Mouse (Mus musculus): ENCODE measurements around the gene Pitpnm1. TPM values are rescaled to one million over a fixed set of nuclear protein-coding genes. Genes with fewer than 3 reads are reported as not detected.

Gene Pitpnm1
- polyA plus RNA-seq, 1 experiment from 2014 or later: 18.9 TPM

DNA sequence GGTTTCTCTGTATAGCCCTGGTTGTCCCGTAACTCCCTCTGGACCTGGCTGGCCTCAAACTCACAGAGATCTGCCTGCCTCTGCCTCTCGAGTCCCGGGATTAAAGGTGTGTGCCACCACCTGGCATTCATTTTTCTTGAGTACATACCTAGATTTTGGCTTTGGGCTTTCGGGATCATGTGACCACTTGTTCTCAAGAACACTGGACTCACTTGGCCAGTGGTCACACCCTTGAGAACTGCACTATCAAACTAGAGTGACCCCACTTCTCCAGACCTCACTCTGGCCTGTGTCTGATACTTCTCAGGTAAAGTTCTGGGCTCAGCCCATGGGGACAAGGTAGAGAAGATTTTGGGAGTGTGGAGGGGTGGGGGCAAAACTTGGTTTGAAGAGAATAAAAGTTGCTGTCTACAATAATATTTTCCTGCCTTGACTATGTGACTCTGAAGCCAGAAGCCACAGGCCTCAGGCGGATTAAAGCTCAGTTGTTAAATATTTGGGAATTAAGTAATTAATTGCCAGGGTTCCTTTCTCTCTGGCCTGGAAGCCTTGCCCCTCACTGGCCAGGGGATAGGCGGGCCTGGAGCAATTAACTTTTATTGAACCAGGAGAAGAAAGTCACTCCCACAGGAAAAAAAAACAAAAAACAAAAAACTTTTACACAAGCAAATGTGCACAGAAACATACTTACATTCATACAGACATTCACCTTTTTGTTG is 26.9 kb upstream of the Pitpnm1 start:
- WGBS: 80% methylated on average over 6 of the region's 6 CpGs
- no peak overlapping the region for H3K9ac ChIP-seq (replicated peaks; ENCODE audit: low read depth)
- no peak for TF ChIP-seq CTCF (IDR thresholded peaks at IDR 0.05)
- H3K36me3 ChIP-seq (ENCODE audit: insufficient read depth, low read length): no peaks in the 10 kb centered on the region
- H3K27ac ChIP-seq (ENCODE audit: low read length): no peak overlapping the region
- no peak overlapping the region for H3K4me2 ChIP-seq (replicated peaks; ENCODE audit: low read depth, low read length)
- no peaks in the 10 kb centered on the region for H3K27me3 ChIP-seq (replicated peaks; ENCODE audit: insufficient read depth, low read length)
- no peaks in the 10 kb centered on the region for H3K4me1 ChIP-seq (ENCODE audit: insufficient read depth, low read depth, low read length)
- no peak for DNase-seq (ENCODE audit: low spot score)
- no peak overlapping the region for H3K4me3 ChIP-seq (ENCODE audit: low read depth, low read length)
- H3K9me3 ChIP-seq (ENCODE audit: low read length): no peaks in the 10 kb centered on the region
- ATAC-seq: no peak

DNA sequence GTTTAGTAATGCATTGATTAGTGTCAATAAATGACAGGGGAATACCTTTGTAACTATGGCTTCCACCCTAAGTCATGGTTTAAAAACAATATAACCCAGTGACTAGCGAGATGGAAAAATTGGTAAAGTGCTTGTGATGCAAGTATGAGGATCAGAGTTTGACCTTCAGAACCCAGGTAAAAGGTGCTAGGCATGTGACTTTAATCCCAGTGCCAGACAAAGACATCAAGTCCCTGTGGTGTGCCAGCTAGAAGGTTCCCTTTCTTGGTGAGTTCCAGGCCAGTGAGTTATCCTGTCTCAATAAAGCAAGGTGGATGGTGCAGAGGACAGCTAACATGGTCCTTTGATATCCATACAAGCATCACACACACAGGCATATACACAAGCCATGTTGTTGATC is 24.3 kb upstream of the Pitpnm1 start:
- Histone ChIP-seq H3K9me3 (ENCODE audit: low read length) (no peaks in the 10 kb centered on the region), H3K4me2 (replicated peaks; ENCODE audit: low read depth, low read length) (no peak overlapping the region), H3K9ac (replicated peaks; ENCODE audit: low read depth) (no peak overlapping the region), H3K4me3 (ENCODE audit: low read depth, low read length) (no peak overlapping the region), H3K27ac (ENCODE audit: low read length) (no peak overlapping the region), H3K27me3 (replicated peaks; ENCODE audit: insufficient read depth, low read length) (no peaks in the 10 kb centered on the region), H3K36me3 (ENCODE audit: insufficient read depth, low read length) (no peaks in the 10 kb centered on the region), H3K4me1 (ENCODE audit: insufficient read depth, low read depth, low read length) (no peaks in the 10 kb centered on the region)
- ATAC-seq (no peak), DNase-seq (ENCODE audit: low spot score) (no peak)
- WGBS: 85% methylated on average over 1 of the region's 1 CpGs
- no peak for TF ChIP-seq EP300 (IDR thresholded peaks at IDR 0.05)
- TF ChIP-seq CTCF (IDR thresholded peaks at IDR 0.05): no peak

DNA sequence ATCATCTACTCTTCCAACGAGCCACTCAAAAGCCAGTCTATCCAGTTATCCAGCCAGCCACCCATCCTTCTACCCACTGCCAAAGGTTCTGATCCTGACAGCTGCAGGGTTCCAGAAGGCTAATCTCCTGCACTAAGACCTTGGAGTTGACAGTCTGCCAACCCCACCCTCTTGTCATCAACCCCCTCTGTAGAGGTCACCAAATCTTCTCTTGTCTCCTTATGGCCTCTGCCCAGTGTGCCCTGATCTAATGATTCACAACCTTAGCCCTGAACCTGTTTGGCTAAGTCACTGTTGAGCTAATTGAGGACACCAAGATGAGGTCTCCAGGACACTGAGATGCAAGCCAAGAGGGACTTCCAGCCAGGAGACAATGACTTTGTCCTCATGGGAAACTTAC is 20.2 kb upstream of the Pitpnm1 start:
- ATAC-seq: no peak
- TF ChIP-seq EP300 (IDR thresholded peaks at IDR 0.05) (no peak), CTCF (IDR thresholded peaks at IDR 0.05) (no peak)
- WGBS: 75% methylated on average over 1 of the region's 1 CpGs

DNA sequence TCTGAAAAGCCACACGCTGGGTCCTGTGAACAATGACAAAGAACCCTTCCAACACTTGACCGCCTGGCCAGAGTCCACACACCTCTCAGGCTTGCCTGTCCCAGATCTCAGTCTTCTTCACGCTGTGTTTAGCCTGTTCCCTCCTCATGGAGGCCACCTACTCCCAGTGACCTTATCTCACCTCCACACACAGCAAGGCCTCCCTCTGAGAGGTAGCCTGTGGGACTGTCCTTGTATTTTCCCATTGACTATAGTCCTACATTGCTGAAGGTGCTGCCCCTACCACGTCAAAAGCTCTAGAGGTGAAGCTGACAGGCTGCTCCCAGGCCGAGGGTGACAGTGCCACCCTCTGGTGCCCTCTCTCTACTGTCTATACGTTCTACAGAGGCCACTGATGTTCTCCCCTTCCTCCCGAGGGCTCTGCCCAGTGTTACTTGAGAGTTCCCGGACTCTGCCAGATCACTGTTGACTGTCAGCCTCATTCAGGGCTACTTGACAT is 19.2 kb upstream of the Pitpnm1 start:
- Histone ChIP-seq H3K4me1 (ENCODE audit: insufficient read depth, low read depth, low read length) (no peaks in the 10 kb centered on the region), H3K9ac (replicated peaks; ENCODE audit: low read depth) (no peak overlapping the region), H3K4me3 (ENCODE audit: low read depth, low read length) (no peak overlapping the region), H3K27me3 (replicated peaks; ENCODE audit: insufficient read depth, low read length) (no peaks in the 10 kb centered on the region), H3K9me3 (ENCODE audit: low read length) (no peaks in the 10 kb centered on the region), H3K4me2 (replicated peaks; ENCODE audit: low read depth, low read length) (no peak overlapping the region), H3K27ac (ENCODE audit: low read length) (no peak overlapping the region), H3K36me3 (ENCODE audit: insufficient read depth, low read length) (no peaks in the 10 kb centered on the region)
- no peak for TF ChIP-seq EP300 (IDR thresholded peaks at IDR 0.05)
- TF ChIP-seq CTCF (IDR thresholded peaks at IDR 0.05): peak; percentile 55
- WGBS: 52% methylated on average over 8 of the region's 8 CpGs
- peak; percentile 27 for DNase-seq (ENCODE audit: low spot score)
- ATAC-seq: peak; percentile 47; the same call in 1 of the 2 replicates

More for the DNA sequence above, 20.2 kb upstream of the Pitpnm1 start:
- no peaks in the 10 kb centered on the region for H3K4me1 ChIP-seq (ENCODE audit: insufficient read depth, low read depth, low read length)
- DNase-seq (ENCODE audit: low spot score): no peak
- no peaks in the 10 kb centered on the region for H3K9me3 ChIP-seq (ENCODE audit: low read length)
- H3K27ac ChIP-seq (ENCODE audit: low read length): no peak overlapping the region
- H3K36me3 ChIP-seq (ENCODE audit: insufficient read depth, low read length): no peaks in the 10 kb centered on the region
- H3K4me2 ChIP-seq (replicated peaks; ENCODE audit: low read depth, low read length): no peak overlapping the region
- H3K9ac ChIP-seq (replicated peaks; ENCODE audit: low read depth): no peak overlapping the region
- H3K4me3 ChIP-seq (ENCODE audit: low read depth, low read length): no peak overlapping the region
- H3K27me3 ChIP-seq (replicated peaks; ENCODE audit: insufficient read depth, low read length): no peaks in the 10 kb centered on the region

- Histone ChIP-seq H3K27me3 (replicated peaks; ENCODE audit: insufficient read depth, low read length) (no peaks in the 10 kb centered on the region), H3K36me3 (ENCODE audit: insufficient read depth, low read length) (no peaks in the 10 kb centered on the region), H3K27ac (ENCODE audit: low read length) (no peak within 1 kb of the TSS), H3K9ac (replicated peaks; ENCODE audit: low read depth) (no peak within 1 kb of the TSS), H3K9me3 (ENCODE audit: low read length) (no peaks in the 10 kb centered on the region), H3K4me2 (replicated peaks; ENCODE audit: low read depth, low read length) (no peak within 1 kb of the TSS), H3K4me3 (ENCODE audit: low read depth, low read length) (no peak within 1 kb of the TSS), H3K4me1 (ENCODE audit: insufficient read depth, low read depth, low read length) (no peaks in the 10 kb centered on the region)
- DNase-seq (ENCODE audit: low spot score) (no peak), ATAC-seq (no peak)
- WGBS: 54% methylated on average over 3 of the region's 3 CpGs
- TF ChIP-seq EP300 (IDR thresholded peaks at IDR 0.05): no peak
- no peak for TF ChIP-seq CTCF (IDR thresholded peaks at IDR 0.05)
These were observed 18.4 kb upstream of the Pitpnm1 start, which contains the start of gene Cabp2 for GRCm38 (mm10) chr19:4081394-4081793. Gene Cabp2, plus strand, starts transcription at chr19:4081578.

DNA sequence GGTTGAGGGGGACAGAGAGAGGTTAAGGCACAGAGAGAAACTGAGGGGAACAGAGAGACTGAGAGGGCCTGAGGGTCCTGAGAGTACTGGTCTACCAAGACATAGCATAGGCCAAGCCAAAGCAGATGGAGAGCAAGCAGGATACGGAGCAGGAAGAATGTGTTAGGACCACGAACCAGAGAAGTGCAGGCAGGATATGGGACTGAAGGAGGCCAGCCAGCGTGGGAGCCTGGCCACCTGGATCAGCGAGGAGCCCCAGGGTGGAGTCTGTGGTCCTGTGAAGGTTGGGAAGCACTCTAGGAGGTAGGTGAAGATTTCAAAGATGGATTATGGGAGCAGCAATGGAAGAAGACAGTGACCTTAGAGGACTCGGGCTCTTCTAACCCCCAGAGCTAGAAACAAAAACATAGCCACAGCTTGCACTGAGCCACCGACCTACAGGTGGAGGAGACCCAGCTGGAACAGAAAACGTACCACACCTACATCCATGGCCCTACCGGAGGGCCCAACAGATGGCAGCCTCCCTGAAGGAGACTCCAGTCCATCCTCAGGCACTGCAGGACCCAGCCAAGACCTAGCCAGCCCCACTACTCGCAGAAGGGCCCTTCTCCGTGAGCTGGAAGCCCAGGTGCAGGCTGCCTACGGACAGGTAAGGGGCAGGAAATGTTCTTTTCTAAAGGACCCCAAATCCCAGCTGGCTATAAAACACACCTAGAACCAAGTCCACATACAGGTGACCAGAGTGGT is 17.4 kb upstream of the Pitpnm1 start:
- H3K4me3 ChIP-seq (ENCODE audit: low read depth, low read length): no peak overlapping the region
- no peak overlapping the region for H3K27ac ChIP-seq (ENCODE audit: low read length)
- WGBS: 77% methylated on average over 11 of the region's 11 CpGs
- H3K27me3 ChIP-seq (replicated peaks; ENCODE audit: insufficient read depth, low read length): no peaks in the 10 kb centered on the region
- ATAC-seq (no peak), DNase-seq (ENCODE audit: low spot score) (no peak)
- H3K4me1 ChIP-seq (ENCODE audit: insufficient read depth, low read depth, low read length): no peaks in the 10 kb centered on the region
- no peak overlapping the region for H3K4me2 ChIP-seq (replicated peaks; ENCODE audit: low read depth, low read length)
- H3K36me3 ChIP-seq (ENCODE audit: insufficient read depth, low read length): no peaks in the 10 kb centered on the region
- TF ChIP-seq CTCF (IDR thresholded peaks at IDR 0.05) (no peak), EP300 (IDR thresholded peaks at IDR 0.05) (no peak)
- H3K9ac ChIP-seq (replicated peaks; ENCODE audit: low read depth): no peak overlapping the region
- no peaks in the 10 kb centered on the region for H3K9me3 ChIP-seq (ENCODE audit: low read length)

Data from lung, postnatal 0 days (tissue).